Mouse (Mus musculus) heart, embryonic 10.5 days (tissue): ENCODE results near the gene B4galnt1. TPM values are rescaled to one million over a fixed set of nuclear protein-coding genes. Genes with fewer than 3 reads are reported as not detected.
"Not testable (repeated sequence)": the region's sequence is repeated elsewhere in the genome, so short reads cannot be mapped to it uniquely, and the experiment has no call there.

Experiments used
- DNase-seq: peaks from one replicate; pipeline ENCODE4 v3.0.0-alpha.2; 2017; ENCODE audit warnings: low spot score
- H3K27ac ChIP-seq: fragments of 300-500 bp; sonication (generic); 2 replicates; pipeline ENCODE4 v1.5.1; 2016; ENCODE audit warnings: mild to moderate bottlenecking
- H3K27me3 ChIP-seq: fragments of 300-500 bp; sonication (generic); 2 replicates; pipeline ENCODE4 v1.6.1; 2016; ENCODE audit warnings: mild to moderate bottlenecking; ENCODE audit not compliant: poor library complexity, insufficient read depth, severe bottlenecking
- H3K36me3 ChIP-seq: fragments of 300-500 bp; sonication (generic); 2 replicates; pipeline ENCODE4 v1.6.1; 2016; ENCODE audit warnings: mild to moderate bottlenecking, moderate library complexity
- H3K4me1 ChIP-seq: fragments of 300-500 bp; sonication (generic); 2 replicates; pipeline ENCODE4 v1.6.1; 2016; ENCODE audit warnings: mild to moderate bottlenecking
- H3K4me3 ChIP-seq: fragments of 300-500 bp; sonication (generic); 2 replicates; pipeline ENCODE4 v1.5.1; 2016; ENCODE audit warnings: mild to moderate bottlenecking, moderate library complexity
- H3K9me3 ChIP-seq: fragments of 300-500 bp; sonication (generic); 2 replicates; pipeline ENCODE4 v1.6.1; 2016; ENCODE audit warnings: mild to moderate bottlenecking, moderate library complexity
- WGBS: fragments of 180-500 bp; shearing (Covaris S2); methylation state at CpG from one replicate; pipeline ENCODE4 v1.1.7; 2016; 5-methylcytosine and 5-hydroxymethylcytosine counted together
- polyA plus RNA-seq: library from polyadenylated mRNA; unstranded; fragments of >200 nt; fragmentation: Nextera tagmentation; extraction: Ambion mirVana; gene quantifications from 2 replicates; pipeline ENCODE4 v1.2.1, GENCODE M21; 2016

Gene B4galnt1
- polyA plus RNA-seq, 1 experiment from 2014 or later = 3.6 TPM

GRCm38 (mm10) chr10:127188465-127189115, 23.6 kb downstream of the B4galnt1 start:
- Histone ChIP-seq H3K4me1 (peaks cover 68% of the 10 kb centered on the region), H3K4me3 (peak overlapping the region; percentile 81), H3K36me3 (peaks cover 26% of the 10 kb centered on the region), H3K27me3 (peaks cover 22% of the 10 kb centered on the region), H3K27ac (peak overlapping the region; percentile 92), H3K9me3 (no peaks in the 10 kb centered on the region)
- DNase-seq = peak; percentile 88
- WGBS = under 1% methylated on average over 45 of the region's 46 CpGs

DNA sequence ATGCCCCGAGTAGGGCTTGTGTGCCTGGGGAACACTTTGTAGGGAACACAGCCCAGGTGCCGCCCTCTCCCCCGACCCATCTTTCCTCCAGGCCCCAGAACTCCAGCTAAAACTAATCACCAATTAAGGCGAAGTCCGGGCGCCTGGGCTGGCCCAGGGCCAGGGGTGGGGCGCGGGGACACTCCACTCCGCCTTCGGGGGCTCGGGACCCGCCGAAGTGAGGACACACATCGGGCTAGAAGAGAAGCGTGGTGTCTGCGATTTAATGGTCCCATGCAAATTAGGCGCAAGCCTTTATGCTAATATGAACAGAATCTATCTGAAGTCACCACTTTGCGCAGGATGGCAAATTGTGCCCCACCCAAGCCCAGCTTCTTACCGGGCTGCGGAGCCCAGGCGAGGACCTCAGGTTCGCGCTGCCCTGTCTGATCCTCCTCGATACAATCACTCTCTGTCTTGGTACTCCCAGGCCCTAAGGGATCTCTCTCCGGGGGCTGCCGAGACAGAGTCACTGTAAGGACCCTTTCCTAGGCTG, 24.2 kb downstream of the B4galnt1 start:
- peaks cover 62% of the 10 kb centered on the region for H3K4me1 ChIP-seq
- peaks cover 16% of the 10 kb centered on the region for H3K27me3 ChIP-seq
- no peaks in the 10 kb centered on the region for H3K9me3 ChIP-seq
- H3K27ac ChIP-seq = peak overlapping the region; percentile 92
- 1% methylated on average over 26 of the region's 26 CpGs for WGBS
- H3K4me3 ChIP-seq = peak overlapping the region; percentile 81
- no peak for DNase-seq
- H3K36me3 ChIP-seq = peaks cover 24% of the 10 kb centered on the region

DNA sequence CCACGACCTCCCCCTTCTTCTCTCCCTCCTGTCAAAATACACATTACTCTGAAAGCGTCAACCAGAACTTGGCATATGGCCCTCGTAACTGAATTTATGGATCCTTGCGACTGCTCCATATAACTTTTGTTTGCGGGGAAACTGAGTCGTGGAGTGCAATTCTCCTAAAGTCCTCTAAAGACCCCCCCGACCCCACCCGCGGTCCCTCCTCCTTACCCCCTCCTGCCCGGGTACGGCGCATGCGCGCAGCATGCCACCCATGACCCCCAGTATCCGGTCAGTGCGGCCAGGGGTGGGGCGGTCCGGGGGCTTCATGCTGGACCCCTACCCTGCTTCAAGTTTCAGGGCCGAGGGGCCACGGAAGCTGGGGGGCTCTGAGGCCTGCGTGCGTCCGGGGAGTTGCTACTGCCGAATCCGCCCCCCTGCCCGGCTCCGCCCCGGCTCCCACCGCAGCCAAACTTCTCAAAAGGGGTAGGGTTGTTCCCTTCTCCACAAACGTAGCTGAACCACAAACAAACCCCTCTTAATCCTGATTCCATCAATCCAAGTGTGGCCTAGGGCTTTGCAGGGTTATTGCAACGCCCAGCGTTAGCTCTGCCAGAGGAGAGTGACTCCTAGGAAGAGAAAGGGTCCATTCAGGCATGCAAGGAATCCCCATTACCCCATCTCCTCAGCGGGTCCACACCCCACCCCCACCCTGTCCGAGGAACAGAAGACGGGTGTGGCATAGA, 24.8 kb downstream of the B4galnt1 start, which contains the start of gene Arhgef25:
Arhgef25 (minus strand) TSS at position 433 of the 731 bp plus-strand sequence.
- peak within 1 kb of the TSS; percentile 92 for H3K27ac ChIP-seq
- H3K36me3 ChIP-seq = peaks cover 22% of the 10 kb centered on the region
- H3K4me1 ChIP-seq = peaks cover 65% of the 10 kb centered on the region
- peaks cover 10% of the 10 kb centered on the region for H3K27me3 ChIP-seq
- H3K9me3 ChIP-seq = no peaks in the 10 kb centered on the region
- DNase-seq = no peak
- peak within 1 kb of the TSS; percentile 81 for H3K4me3 ChIP-seq
- 1% methylated on average over 35 of the region's 35 CpGs for WGBS

DNA sequence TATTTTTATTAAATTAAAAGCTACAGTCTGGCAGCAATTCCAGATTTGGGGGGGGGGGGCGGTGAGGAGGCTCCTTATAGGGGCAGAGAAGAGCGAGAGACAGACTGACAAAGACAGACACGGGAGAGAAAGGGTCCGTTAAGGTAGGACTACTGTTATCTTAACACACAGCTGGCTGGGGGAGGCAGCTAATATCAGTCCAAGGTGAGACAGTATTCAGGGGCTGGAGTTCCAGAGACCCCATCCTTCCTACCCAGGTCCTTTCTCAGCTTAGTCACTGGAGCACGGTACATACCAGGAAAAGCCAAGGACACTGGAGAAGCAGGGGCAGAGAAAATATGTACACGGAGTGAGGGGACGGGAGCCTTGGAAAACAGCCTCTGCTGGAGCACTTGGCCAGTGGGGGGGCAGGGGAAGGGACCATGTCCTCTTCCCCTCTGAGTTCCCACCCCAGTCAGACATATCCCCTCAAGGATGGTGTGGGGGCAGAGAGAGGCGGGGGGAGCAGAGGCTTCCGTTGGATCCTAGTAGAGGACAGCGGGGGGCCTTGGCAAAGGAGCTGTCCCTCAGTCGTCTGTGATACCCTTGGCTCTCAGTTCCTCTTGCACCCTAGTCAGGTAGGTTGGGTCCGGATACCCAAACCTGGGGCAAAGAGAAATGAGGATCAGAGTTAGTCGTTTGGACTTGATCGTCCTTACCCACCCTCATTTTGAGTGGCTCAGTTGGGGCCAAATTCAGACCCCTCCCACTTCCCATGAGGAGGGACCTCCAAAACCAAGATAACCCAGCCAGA, 25.6 kb downstream of the B4galnt1 start:
- Histone ChIP-seq H3K27ac (peak overlapping the region; percentile 92), H3K4me3 (peak overlapping the region; percentile 81), H3K9me3 (no peaks in the 10 kb centered on the region), H3K27me3 (peaks cover 2% of the 10 kb centered on the region), H3K4me1 (peaks cover 73% of the 10 kb centered on the region), H3K36me3 (peaks cover 19% of the 10 kb centered on the region)
- no peak for DNase-seq
- WGBS = 27% methylated on average over 14 of the region's 14 CpGs

GRCm38 (mm10) chr10:127191191-127192056, 26.4 kb downstream of the B4galnt1 start:
- Histone ChIP-seq H3K4me1 (peaks cover 80% of the 10 kb centered on the region), H3K4me3 (0 out of 2 replicates have a peak overlapping the region, but pooled peaks have one; percentile 81), H3K9me3 (no peaks in the 10 kb centered on the region), H3K27ac (no peak overlapping the region; the same call in 1 of the 2 replicates), H3K36me3 (peaks cover 18% of the 10 kb centered on the region), H3K27me3 (no peaks in the 10 kb centered on the region; the same call in none of the 2 replicates)
- WGBS = 62% methylated on average over 19 of the region's 19 CpGs
- no peak for DNase-seq

- not testable (repeated sequence) for H3K27ac ChIP-seq, H3K4me3 ChIP-seq, DNase-seq, H3K27me3 ChIP-seq, H3K9me3 ChIP-seq
- peaks cover 13% of the 10 kb centered on the region for H3K36me3 ChIP-seq
- peaks cover 86% of the 10 kb centered on the region for H3K4me1 ChIP-seq
- 41% methylated on average over 1 of the region's 1 CpGs for WGBS
These were observed 27.0 kb downstream of the B4galnt1 start for GRCm38 (mm10) chr10:127192057-127192328.

DNA sequence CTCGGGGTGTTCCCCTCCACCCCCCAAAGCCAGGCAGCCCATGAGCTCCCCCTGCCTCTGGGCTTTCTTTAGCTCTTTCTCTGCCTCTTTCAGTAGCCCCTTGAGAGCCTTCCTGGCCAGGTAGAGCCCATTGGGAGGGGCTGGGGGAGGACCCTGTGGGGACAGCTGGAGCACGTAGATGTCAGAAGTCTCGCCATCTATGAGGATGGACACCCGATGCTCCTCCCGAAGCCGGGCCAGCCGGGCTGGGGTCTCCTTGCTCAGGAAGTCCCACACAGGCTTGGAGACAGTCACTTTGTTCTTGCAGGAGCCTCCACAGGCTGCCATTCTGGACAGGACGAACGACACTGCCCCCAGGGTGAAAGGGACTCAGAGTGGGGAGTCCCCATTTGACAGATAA, 28.0 kb downstream of the B4galnt1 start:
- peaks cover 19% of the 10 kb centered on the region for H3K36me3 ChIP-seq
- no peak for DNase-seq
- no peaks in the 10 kb centered on the region; the same call in 1 of the 2 replicates for H3K27me3 ChIP-seq
- H3K9me3 ChIP-seq = no peaks in the 10 kb centered on the region
- WGBS = 84% methylated on average over 9 of the region's 9 CpGs
- H3K4me1 ChIP-seq = peaks cover 86% of the 10 kb centered on the region
- peak overlapping the region; percentile 43; the same call in 1 of the 2 replicates for H3K27ac ChIP-seq
- no peak overlapping the region for H3K4me3 ChIP-seq

DNA sequence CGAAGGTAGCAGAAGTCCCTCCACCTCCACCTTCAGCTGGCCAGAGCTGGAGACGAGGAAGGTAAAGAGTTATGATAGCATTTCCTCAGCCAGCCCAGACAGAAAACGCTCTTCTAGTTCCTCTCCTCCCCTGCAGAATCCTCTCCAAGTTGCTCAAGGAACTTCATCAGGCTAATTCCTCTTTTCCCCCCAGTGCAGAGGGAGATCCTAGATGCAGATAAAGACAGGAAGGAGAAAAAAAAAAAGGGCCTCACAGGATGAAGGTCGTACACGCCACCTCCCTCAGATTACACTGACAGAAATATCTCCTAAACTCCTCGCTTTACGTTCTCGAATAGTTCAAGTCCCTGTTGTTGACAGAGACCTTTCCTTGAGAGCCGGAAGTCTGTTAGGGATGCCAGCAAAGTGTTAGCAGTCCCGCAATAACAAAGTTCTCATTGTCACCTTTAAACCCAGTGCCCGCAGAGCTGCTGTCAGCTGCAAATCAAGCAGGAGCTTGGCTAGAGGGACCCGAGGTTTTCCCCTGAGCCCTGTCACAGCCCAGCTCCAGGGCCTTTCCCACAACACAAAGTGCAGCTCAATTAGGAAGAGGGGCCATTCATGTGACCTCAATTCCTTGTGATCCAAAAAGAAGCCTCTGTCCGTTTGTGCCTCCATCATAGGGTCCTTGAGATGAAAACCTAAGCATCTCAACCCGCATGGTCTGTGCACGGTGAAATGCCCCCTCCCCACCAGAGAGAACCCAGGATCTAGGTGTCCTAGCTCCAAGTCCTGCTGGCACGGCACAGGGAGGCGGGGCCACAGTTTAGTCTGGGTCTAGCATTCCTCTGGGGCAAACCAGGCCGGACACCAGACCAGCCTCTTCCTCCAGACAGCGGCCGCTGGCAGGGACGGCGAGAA, 29.7 kb downstream of the B4galnt1 start:
- peaks cover 36% of the 10 kb centered on the region for H3K36me3 ChIP-seq

DNA sequence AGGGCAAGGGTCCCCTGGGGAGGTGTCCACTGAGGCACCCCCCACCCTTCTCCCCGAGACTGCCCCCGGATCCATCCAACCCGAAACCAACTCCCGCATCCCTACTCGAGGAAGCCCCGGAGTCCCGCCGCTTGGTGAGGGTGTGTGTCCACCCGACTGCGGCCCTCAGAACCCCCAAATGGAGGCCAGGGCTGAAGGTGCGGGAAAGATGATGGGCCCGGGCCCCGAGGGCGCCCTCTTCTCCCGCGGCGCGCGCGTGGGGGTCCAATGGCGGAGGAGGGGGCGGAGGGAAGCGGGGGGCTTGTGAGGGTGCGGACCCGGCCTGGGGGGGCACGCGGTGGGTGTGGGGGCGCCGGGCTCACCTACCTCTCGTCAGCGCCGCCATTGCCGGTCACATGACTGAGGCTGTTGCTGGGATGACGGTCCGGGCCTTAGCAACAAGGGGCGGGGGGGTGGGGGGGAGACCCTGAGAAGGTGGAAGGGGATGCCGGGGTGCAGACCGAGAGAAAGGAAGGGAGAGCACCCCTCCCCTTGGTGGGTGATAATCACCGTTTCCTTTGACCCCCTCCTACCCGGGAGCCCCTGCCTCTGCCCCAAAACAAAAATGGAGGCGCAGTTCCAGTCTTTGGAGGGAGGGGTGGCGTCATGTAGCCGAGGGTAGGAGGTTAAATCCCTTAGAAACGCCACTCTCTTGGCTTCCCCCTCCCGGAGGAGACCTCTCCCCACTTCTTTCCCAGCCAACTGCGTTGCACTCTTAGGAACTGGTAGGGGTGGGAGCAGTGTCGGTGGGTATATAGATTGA, 30.5 kb downstream of the B4galnt1 start, which contains the start of gene Dtx3:
Dtx3 (minus strand) TSS at position 401 of the 802 bp plus-strand sequence.
- peaks cover 45% of the 10 kb centered on the region for H3K36me3 ChIP-seq
- DNase-seq = no peak
- peak within 1 kb of the TSS; percentile 94 for H3K4me3 ChIP-seq
- no peaks in the 10 kb centered on the region for H3K9me3 ChIP-seq
- under 1% methylated on average over 40 of the region's 47 CpGs for WGBS
- no peaks in the 10 kb centered on the region for H3K27me3 ChIP-seq
- peaks cover 65% of the 10 kb centered on the region for H3K4me1 ChIP-seq
- peak within 1 kb of the TSS; percentile 97 for H3K27ac ChIP-seq

More for the DNA sequence above, 29.7 kb downstream of the B4galnt1 start:
- H3K4me1 ChIP-seq = peaks cover 73% of the 10 kb centered on the region
- no peak for DNase-seq
- H3K9me3 ChIP-seq = no peaks in the 10 kb centered on the region
- H3K4me3 ChIP-seq = peak overlapping the region; percentile 94
- 14% methylated on average over 22 of the region's 22 CpGs for WGBS
- peak overlapping the region; percentile 97 for H3K27ac ChIP-seq
- H3K27me3 ChIP-seq = no peaks in the 10 kb centered on the region

GRCm38 (mm10) chr10:127196392-127196791, 31.4 kb downstream of the B4galnt1 start:
- no peaks in the 10 kb centered on the region for H3K27me3 ChIP-seq
- H3K27ac ChIP-seq = peak overlapping the region; percentile 97
- H3K9me3 ChIP-seq = no peaks in the 10 kb centered on the region
- peak overlapping the region; percentile 94 for H3K4me3 ChIP-seq
- H3K36me3 ChIP-seq = peaks cover 49% of the 10 kb centered on the region
- H3K4me1 ChIP-seq = peaks cover 56% of the 10 kb centered on the region
- DNase-seq = peak; percentile 92
- 4% methylated on average over 5 of the region's 5 CpGs for WGBS
